Mouse (Mus musculus): ENCODE results near the gene Dpf2. TPM values are rescaled to one million over a fixed set of nuclear protein-coding genes. Genes with fewer than 3 reads are reported as not detected.

Dpf2 gene
- polyA plus RNA-seq, 1 experiment from 2014 or later, result 162 TPM

- TF ChIP-seq CTCF (IDR thresholded peaks at IDR 0.05; ENCODE audit: low read depth), result no peak
- Histone ChIP-seq H3K9ac (no peak overlapping the region), H3K36me3 (ENCODE audit: insufficient read depth) (peaks cover 23% of the 10 kb centered on the region), H3K27me3 (ENCODE audit: insufficient read depth, low read length) (no peaks in the 10 kb centered on the region), H3K4me3 (ENCODE audit: low read depth, low read length) (no peak overlapping the region), H3K4me2 (peak overlapping the region; percentile 29; the same call in 1 of the 2 replicates), H3K4me1 (ENCODE audit: insufficient read depth) (peaks cover 28% of the 10 kb centered on the region), H3K27ac (ENCODE audit: low read depth) (peak overlapping the region; percentile 30; the same call in 1 of the 2 replicates), H3K9me3 (ENCODE audit: low read depth, low read length) (no peaks in the 10 kb centered on the region)
- 55% methylated on average over 21 of the region's 21 CpGs for WGBS
- ATAC-seq (ENCODE audit: insufficient read depth), result peak; percentile 38; the same call in 1 of the 2 replicates
- DNase-seq, result peak; percentile 74
Observed at GRCm38 (mm10) chr19:5937095-5937835, 24.5 kb upstream of the Dpf2 start.

- Histone ChIP-seq H3K4me3 (ENCODE audit: low read depth, low read length) (no peak overlapping the region), H3K4me1 (ENCODE audit: insufficient read depth) (peaks cover 28% of the 10 kb centered on the region), H3K27me3 (ENCODE audit: insufficient read depth, low read length) (no peaks in the 10 kb centered on the region), H3K9ac (no peak overlapping the region), H3K27ac (ENCODE audit: low read depth) (peak overlapping the region; percentile 59), H3K9me3 (ENCODE audit: low read depth, low read length) (no peaks in the 10 kb centered on the region), H3K4me2 (no peak overlapping the region), H3K36me3 (ENCODE audit: insufficient read depth) (peaks cover 15% of the 10 kb centered on the region)
- 55% methylated on average over 5 of the region's 5 CpGs for WGBS
- no peak for ATAC-seq (ENCODE audit: insufficient read depth)
- no peak for TF ChIP-seq CTCF (IDR thresholded peaks at IDR 0.05; ENCODE audit: low read depth)
- peak; percentile 45 for DNase-seq
Observed at GRCm38 (mm10) chr19:5935691-5936090, 22.9 kb upstream of the Dpf2 start.

GRCm38 (mm10) chr19:5935266-5935665, 22.5 kb upstream of the Dpf2 start:
- no peak overlapping the region for H3K4me2 ChIP-seq
- H3K27me3 ChIP-seq (ENCODE audit: insufficient read depth, low read length), result no peaks in the 10 kb centered on the region
- no peak overlapping the region for H3K4me3 ChIP-seq (ENCODE audit: low read depth, low read length)
- DNase-seq (peak; percentile 83), ATAC-seq (ENCODE audit: insufficient read depth) (peak; percentile 87)
- no peak overlapping the region for H3K9ac ChIP-seq
- H3K36me3 ChIP-seq (ENCODE audit: insufficient read depth), result peaks cover 12% of the 10 kb centered on the region
- no peaks in the 10 kb centered on the region for H3K9me3 ChIP-seq (ENCODE audit: low read depth, low read length)
- H3K4me1 ChIP-seq (ENCODE audit: insufficient read depth), result peaks cover 31% of the 10 kb centered on the region
- peak overlapping the region; percentile 59 for H3K27ac ChIP-seq (ENCODE audit: low read depth)
- WGBS, result 23% methylated on average over 3 of the region's 3 CpGs
- TF ChIP-seq CTCF (IDR thresholded peaks at IDR 0.05; ENCODE audit: low read depth), result no peak

GRCm38 (mm10) chr19:5929634-5930596, 17.1 kb upstream of the Dpf2 start:
- H3K4me3 ChIP-seq (ENCODE audit: low read depth, low read length), result no peak overlapping the region
- no peaks in the 10 kb centered on the region for H3K9me3 ChIP-seq (ENCODE audit: low read depth, low read length)
- 39% methylated on average over 14 of the region's 14 CpGs for WGBS
- no peak overlapping the region for H3K9ac ChIP-seq
- H3K4me2 ChIP-seq, result 0 out of 2 replicates have a peak overlapping the region, but pooled peaks have one; percentile 2
- peak; percentile 92 for DNase-seq
- no peak for TF ChIP-seq CTCF (IDR thresholded peaks at IDR 0.05; ENCODE audit: low read depth)
- peak; percentile 70 for ATAC-seq (ENCODE audit: insufficient read depth)
- H3K27ac ChIP-seq (ENCODE audit: low read depth), result peak overlapping the region; percentile 88
- H3K4me1 ChIP-seq (ENCODE audit: insufficient read depth), result peaks cover 32% of the 10 kb centered on the region
- H3K36me3 ChIP-seq (ENCODE audit: insufficient read depth), result no peaks in the 10 kb centered on the region
- H3K27me3 ChIP-seq (ENCODE audit: insufficient read depth, low read length), result no peaks in the 10 kb centered on the region

- H3K36me3 ChIP-seq (ENCODE audit: insufficient read depth), result no peaks in the 10 kb centered on the region
- DNase-seq, result no peak
- no peaks in the 10 kb centered on the region for H3K9me3 ChIP-seq (ENCODE audit: low read depth, low read length)
- ATAC-seq (ENCODE audit: insufficient read depth), result no peak
- no peak overlapping the region for H3K9ac ChIP-seq
- no peak for TF ChIP-seq CTCF (IDR thresholded peaks at IDR 0.05; ENCODE audit: low read depth)
- H3K4me1 ChIP-seq (ENCODE audit: insufficient read depth), result peaks cover 30% of the 10 kb centered on the region
- 47% methylated on average over 3 of the region's 3 CpGs for WGBS
- H3K27ac ChIP-seq (ENCODE audit: low read depth), result peak overlapping the region; percentile 88
- H3K27me3 ChIP-seq (ENCODE audit: insufficient read depth, low read length), result no peaks in the 10 kb centered on the region
- no peak overlapping the region for H3K4me3 ChIP-seq (ENCODE audit: low read depth, low read length)
- no peak overlapping the region for H3K4me2 ChIP-seq
Observed at GRCm38 (mm10) chr19:5928546-5928945, 15.7 kb upstream of the Dpf2 start.

GRCm38 (mm10) chr19:5928104-5928503, 15.3 kb upstream of the Dpf2 start:
- no peaks in the 10 kb centered on the region for H3K36me3 ChIP-seq (ENCODE audit: insufficient read depth)
- H3K9ac ChIP-seq, result no peak overlapping the region
- no peak for TF ChIP-seq CTCF (IDR thresholded peaks at IDR 0.05; ENCODE audit: low read depth)
- H3K27ac ChIP-seq (ENCODE audit: low read depth), result no peak overlapping the region
- H3K27me3 ChIP-seq (ENCODE audit: insufficient read depth, low read length), result no peaks in the 10 kb centered on the region
- H3K9me3 ChIP-seq (ENCODE audit: low read depth, low read length), result no peaks in the 10 kb centered on the region
- peaks cover 33% of the 10 kb centered on the region for H3K4me1 ChIP-seq (ENCODE audit: insufficient read depth)
- H3K4me3 ChIP-seq (ENCODE audit: low read depth, low read length), result no peak overlapping the region
- no peak for DNase-seq
- 65% methylated on average over 6 of the region's 6 CpGs for WGBS
- no peak for ATAC-seq (ENCODE audit: insufficient read depth)
- H3K4me2 ChIP-seq, result no peak overlapping the region

- no peak for ATAC-seq (ENCODE audit: insufficient read depth)
- no peak for DNase-seq
- H3K4me2 ChIP-seq, result no peak overlapping the region
- H3K36me3 ChIP-seq (ENCODE audit: insufficient read depth), result no peaks in the 10 kb centered on the region
- no peaks in the 10 kb centered on the region for H3K27me3 ChIP-seq (ENCODE audit: insufficient read depth, low read length)
- H3K27ac ChIP-seq (ENCODE audit: low read depth), result no peak overlapping the region; the same call in 1 of the 2 replicates
- no peak overlapping the region for H3K9ac ChIP-seq
- no peaks in the 10 kb centered on the region for H3K9me3 ChIP-seq (ENCODE audit: low read depth, low read length)
- no peak overlapping the region for H3K4me3 ChIP-seq (ENCODE audit: low read depth, low read length)
- 67% methylated on average over 8 of the region's 8 CpGs for WGBS
- TF ChIP-seq CTCF (IDR thresholded peaks at IDR 0.05; ENCODE audit: low read depth), result no peak
- peaks cover 33% of the 10 kb centered on the region for H3K4me1 ChIP-seq (ENCODE audit: insufficient read depth)
Observed at GRCm38 (mm10) chr19:5927532-5927931, 14.7 kb upstream of the Dpf2 start.
